Mouse (Mus musculus) intestine, embryonic 16.5 days (tissue): ENCODE measurements around the gene Emp2. TPM values are rescaled to one million over a fixed set of nuclear protein-coding genes. Genes with fewer than 3 reads are reported as not detected.

Experiments used
- ATAC-seq: fragments of 200-750 bp; cut with Nextera tagmentation; 2 replicates; pipeline ENCODE4 v1.8.0; 2017; ENCODE audit warnings: moderate TSS enrichment, moderate library complexity
- H3K27ac ChIP-seq: fragments of 300-500 bp; sonication (generic); 2 replicates; pipeline ENCODE4 v1.5.1; 2014; ENCODE audit warnings: mild to moderate bottlenecking, low read length
- H3K27me3 ChIP-seq: fragments of 300-500 bp; sonication (generic); replicated peaks from 2 replicates; pipeline ENCODE4 v1.6.1; 2014; ENCODE audit warnings: low read length, control low read depth, mixed read lengths; ENCODE audit not compliant: control insufficient read depth, insufficient read depth
- H3K36me3 ChIP-seq: fragments of 300-500 bp; sonication (generic); 2 replicates; pipeline ENCODE4 v1.6.1; 2014; ENCODE audit warnings: low read length, control low read depth; ENCODE audit not compliant: control insufficient read depth, insufficient read depth
- H3K4me1 ChIP-seq: fragments of 300-500 bp; sonication (generic); 2 replicates; pipeline ENCODE4 v1.6.1; 2014; ENCODE audit warnings: low read length, control low read depth, mixed read lengths; ENCODE audit not compliant: control insufficient read depth, insufficient read depth
- H3K4me2 ChIP-seq: fragments of 300-500 bp; sonication (generic); 2 replicates; pipeline ENCODE4 v1.6.1; 2014; ENCODE audit warnings: low read depth, low read length, control low read depth
- H3K4me3 ChIP-seq: fragments of 300-500 bp; sonication (generic); 2 replicates; pipeline ENCODE4 v1.5.1; 2014; ENCODE audit warnings: mild to moderate bottlenecking, low read length
- H3K9ac ChIP-seq: fragments of 300-500 bp; sonication (generic); 2 replicates; pipeline ENCODE4 v1.6.1; 2014; ENCODE audit warnings: low read depth, low read length
- H3K9me3 ChIP-seq: fragments of 300-500 bp; sonication (generic); 2 replicates; pipeline ENCODE4 v1.6.1; 2016; ENCODE audit warnings: low read length, control low read depth; ENCODE audit not compliant: control insufficient read depth
- WGBS: fragments of 180-500 bp; shearing (Covaris S2); extraction: QIAGEN DNeasy Blood & Tissue Kit; methylation state at CpG from one replicate; pipeline ENCODE4 v1.1.7; 2014; 5-methylcytosine and 5-hydroxymethylcytosine counted together
- polyA plus RNA-seq: library from polyadenylated mRNA; unstranded; fragments of >200 nt; fragmentation: Nextera tagmentation; extraction: Ambion mirVana; gene quantifications from 2 replicates; pipeline ENCODE4 v1.2.1, GENCODE M21; 2015

Emp2 gene
- polyA plus RNA-seq, 1 experiment from 2014 or later: 19.3 TPM

- Histone ChIP-seq H3K27ac (peak overlapping the region; percentile 90), H3K9me3 (no peaks in the 10 kb centered on the region), H3K4me1 (peaks cover 13% of the 10 kb centered on the region), H3K4me2 (peak overlapping the region; percentile 30; the same call in 1 of the 2 replicates), H3K4me3 (no peak overlapping the region; the same call in 1 of the 2 replicates), H3K9ac (peak overlapping the region; percentile 21; the same call in 1 of the 2 replicates), H3K27me3 (no peaks in the 10 kb centered on the region), H3K36me3 (no peaks in the 10 kb centered on the region)
- 41% methylated on average over 13 of the region's 13 CpGs for WGBS
- ATAC-seq: peak; percentile 94
Measured at GRCm38 (mm10) chr16:10327563-10328333, 14.0 kb upstream of the Emp2 start.

- peak overlapping the region; percentile 13; the same call in 1 of the 2 replicates for H3K4me3 ChIP-seq
- no peak overlapping the region for H3K27ac ChIP-seq
- H3K4me2 ChIP-seq: peak overlapping the region; percentile 36
- no peaks in the 10 kb centered on the region for H3K36me3 ChIP-seq
- ATAC-seq: peak; percentile 83
- 36% methylated on average over 17 of the region's 17 CpGs for WGBS
- no peak overlapping the region for H3K9ac ChIP-seq
- no peaks in the 10 kb centered on the region for H3K27me3 ChIP-seq
- H3K4me1 ChIP-seq: peaks cover 11% of the 10 kb centered on the region
- no peaks in the 10 kb centered on the region for H3K9me3 ChIP-seq
Measured at GRCm38 (mm10) chr16:10319914-10320569, 6.3 kb upstream of the Emp2 start.

DNA sequence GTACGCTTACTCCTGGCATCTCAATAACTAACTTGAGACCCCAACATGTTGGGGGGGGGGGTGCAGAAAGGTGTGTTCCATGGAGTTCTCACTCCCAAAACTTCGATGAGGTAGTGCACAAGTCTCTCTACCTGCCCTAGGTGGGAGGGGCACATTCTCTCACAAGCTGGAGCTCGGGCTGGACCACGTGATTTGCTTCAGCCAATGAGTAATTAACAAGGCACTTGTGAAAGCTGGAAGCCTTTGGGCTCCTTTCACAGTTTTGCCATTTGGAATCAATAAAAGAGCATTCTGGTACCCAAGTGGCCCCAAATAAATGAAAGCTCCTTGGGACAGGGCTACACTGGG, 3.4 kb upstream of the Emp2 start:
- Histone ChIP-seq H3K9ac (no peak overlapping the region), H3K36me3 (no peaks in the 10 kb centered on the region), H3K27ac (no peak overlapping the region), H3K4me1 (peaks cover 21% of the 10 kb centered on the region), H3K4me3 (no peak overlapping the region), H3K27me3 (no peaks in the 10 kb centered on the region; the same call in 1 of the 2 replicates), H3K9me3 (no peaks in the 10 kb centered on the region), H3K4me2 (no peak overlapping the region)
- WGBS: 57% methylated on average over 4 of the region's 4 CpGs
- ATAC-seq: no peak

GRCm38 (mm10) chr16:10316493-10317196, 2.9 kb upstream of the Emp2 start:
- Histone ChIP-seq H3K9ac (no peak overlapping the region), H3K27me3 (no peaks in the 10 kb centered on the region; the same call in 1 of the 2 replicates), H3K27ac (no peak overlapping the region), H3K4me1 (peaks cover 23% of the 10 kb centered on the region), H3K36me3 (no peaks in the 10 kb centered on the region), H3K4me2 (no peak overlapping the region), H3K9me3 (no peaks in the 10 kb centered on the region), H3K4me3 (no peak overlapping the region)
- 59% methylated on average over 10 of the region's 10 CpGs for WGBS
- ATAC-seq: no peak

DNA sequence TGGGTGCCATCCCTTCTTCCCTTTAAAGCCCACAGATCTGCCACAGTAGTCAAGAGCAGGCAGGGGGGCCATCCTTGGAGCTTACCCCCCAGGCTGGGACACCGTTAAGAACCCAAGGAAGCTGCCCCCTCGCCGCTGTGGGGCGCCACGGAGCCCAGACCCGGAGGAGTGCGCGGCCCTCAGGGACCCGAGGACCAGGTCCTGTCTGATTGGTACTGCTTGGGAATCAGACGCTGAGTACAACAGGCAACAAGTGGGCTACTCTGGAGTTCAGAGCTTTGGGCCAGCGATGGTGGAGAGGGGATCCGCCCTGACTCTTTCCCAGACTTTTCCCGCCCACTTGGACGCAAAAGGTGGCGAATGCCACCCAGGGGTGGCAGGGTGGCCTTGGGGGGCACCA, 542 bp downstream of the Emp2 start:
- Histone ChIP-seq H3K9ac (peak overlapping the region; percentile 77), H3K27ac (no peak overlapping the region), H3K4me1 (peaks cover 18% of the 10 kb centered on the region), H3K36me3 (no peaks in the 10 kb centered on the region), H3K27me3 (no peaks in the 10 kb centered on the region; the same call in 1 of the 2 replicates), H3K4me3 (peak overlapping the region; percentile 62), H3K9me3 (no peaks in the 10 kb centered on the region), H3K4me2 (peak overlapping the region; percentile 90)
- 9% methylated on average over 15 of the region's 15 CpGs for WGBS
- peak; percentile 58 for ATAC-seq

GRCm38 (mm10) chr16:10311989-10312388, 1.8 kb downstream of the Emp2 start:
- no peak overlapping the region for H3K4me3 ChIP-seq
- H3K9ac ChIP-seq: no peak overlapping the region
- H3K4me2 ChIP-seq: no peak overlapping the region
- no peaks in the 10 kb centered on the region for H3K9me3 ChIP-seq
- ATAC-seq: no peak
- no peak overlapping the region for H3K27ac ChIP-seq
- H3K36me3 ChIP-seq: no peaks in the 10 kb centered on the region
- no peaks in the 10 kb centered on the region; the same call in 1 of the 2 replicates for H3K27me3 ChIP-seq
- H3K4me1 ChIP-seq: peaks cover 16% of the 10 kb centered on the region
- WGBS: 51% methylated on average over 4 of the region's 4 CpGs

- Histone ChIP-seq H3K9me3 (no peaks in the 10 kb centered on the region), H3K4me3 (no peak overlapping the region), H3K4me1 (peaks cover 12% of the 10 kb centered on the region), H3K27me3 (no peaks in the 10 kb centered on the region; the same call in 1 of the 2 replicates), H3K27ac (no peak overlapping the region), H3K36me3 (no peaks in the 10 kb centered on the region), H3K9ac (no peak overlapping the region), H3K4me2 (no peak overlapping the region)
- no peak for ATAC-seq
- 56% methylated on average over 3 of the region's 3 CpGs for WGBS
Measured at GRCm38 (mm10) chr16:10311086-10311485, 2.7 kb downstream of the Emp2 start.

DNA sequence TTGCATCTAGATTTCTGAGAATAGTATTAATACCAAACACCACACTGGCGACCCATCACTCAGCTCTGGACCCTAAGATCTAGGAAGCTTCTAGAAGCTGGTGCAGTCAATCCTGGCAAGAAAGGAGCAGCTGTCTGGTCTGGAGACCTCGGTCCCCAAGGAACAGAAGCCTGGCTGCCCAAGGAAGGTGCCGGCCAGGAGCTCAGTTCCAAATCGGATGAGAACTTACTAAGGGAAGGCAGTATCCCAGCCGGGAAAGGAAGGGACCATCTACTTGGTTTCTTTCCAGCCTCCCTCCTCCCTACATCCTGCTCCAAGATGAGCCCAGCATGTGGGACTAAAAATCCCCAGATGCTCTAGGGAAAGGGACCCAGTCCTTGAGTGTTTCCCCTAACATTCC, 3.3 kb downstream of the Emp2 start:
- Histone ChIP-seq H3K27ac (no peak overlapping the region), H3K4me2 (no peak overlapping the region), H3K4me3 (no peak overlapping the region), H3K9me3 (no peaks in the 10 kb centered on the region), H3K36me3 (no peaks in the 10 kb centered on the region), H3K9ac (no peak overlapping the region), H3K27me3 (no peaks in the 10 kb centered on the region; the same call in 1 of the 2 replicates), H3K4me1 (peaks cover 12% of the 10 kb centered on the region)
- no peak for ATAC-seq
- WGBS: 84% methylated on average over 5 of the region's 5 CpGs

DNA sequence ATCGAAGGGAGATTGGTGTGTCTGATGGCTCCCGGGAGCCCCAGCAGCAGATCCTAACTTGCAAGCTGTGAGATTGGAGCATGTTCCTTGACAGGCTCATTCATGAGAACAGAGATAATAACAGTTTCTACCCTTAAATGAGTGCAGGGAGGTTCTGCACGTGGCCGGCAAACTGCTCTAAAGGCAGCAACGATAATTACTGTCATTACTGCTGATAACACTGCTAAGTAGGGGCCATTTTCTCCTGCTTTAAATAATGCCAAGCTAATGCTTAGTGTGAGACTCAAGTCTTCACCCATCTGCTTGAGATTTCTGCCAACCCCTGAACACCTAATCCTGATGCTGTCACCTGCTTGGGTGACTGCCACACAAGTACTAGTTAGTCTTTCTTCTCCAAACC, 6.4 kb downstream of the Emp2 start:
- Histone ChIP-seq H3K4me2 (no peak overlapping the region), H3K9ac (no peak overlapping the region), H3K27me3 (no peaks in the 10 kb centered on the region; the same call in 1 of the 2 replicates), H3K4me1 (peaks cover 4% of the 10 kb centered on the region), H3K9me3 (no peaks in the 10 kb centered on the region), H3K4me3 (no peak overlapping the region), H3K27ac (no peak overlapping the region), H3K36me3 (no peaks in the 10 kb centered on the region)
- 62% methylated on average over 5 of the region's 5 CpGs for whole genome bisulfite sequencing
- ATAC-seq: no peak
